Comparison of ENCODE assay signal across 11 mouse cellular contexts in genomic region chr12:8347746-8348462, GRCm38 (mm10). TPM values are rescaled to one million over a fixed set of nuclear protein-coding genes. Genes with fewer than 3 reads are reported as not detected.
DNase-seq lines count a peak whose midpoint lies in the region; ATAC-seq and TF ChIP-seq lines count a peak whose summit lies in the region.
"Had no signal": no experiment of that assay in that cellular context is flagged by ENCODE, and none has a peak within 500 bp of the region (broad histone marks: within the 10 kb centered on the region; RNA-seq: fewer than 3 reads in every experiment).

No protein-coding gene starts in this region.

- peak; percentile 59 for DNase-seq in adrenal gland, adult 2 months
- no peak for DNase-seq in adrenal gland, adult 18-20 months (ENCODE audit: low spot score in 2 of 2)
- DNase-seq in kidney, postnatal 36 days = no peak
- no peak for DNase-seq in testis, postnatal 14 days (ENCODE audit: low spot score)
- no peak for DNase-seq in thymus, adult 18-20 months
- DNase-seq: cerebellum, adult 18-20 months had no signal

- peaks cover 27% of the 10 kb centered on the region for H3K4me1 ChIP-seq in kidney, embryonic 15.5 days
- peaks cover 4% of the 10 kb centered on the region for H3K4me1 ChIP-seq in testis, adult 2 months (ENCODE audit: control insufficient read depth, insufficient read depth, low read length)
- peaks cover 11% of the 10 kb centered on the region; the same call in 1 of the 2 replicates for H3K4me1 ChIP-seq in stomach, embryonic 16.5 days (ENCODE audit: control insufficient read depth, insufficient read depth, low read length)

- no peaks in the 10 kb centered on the region for H3K27me3 ChIP-seq in kidney, embryonic 15.5 days
- H3K27me3 ChIP-seq in testis, adult 2 months (ENCODE audit: control insufficient read depth, insufficient read depth, low read length) = no peaks in the 10 kb centered on the region
- no peaks in the 10 kb centered on the region for H3K27me3 ChIP-seq in stomach, embryonic 16.5 days (ENCODE audit: control insufficient read depth, insufficient read depth, low read length)

- no peak overlapping the region for H3K4me2 ChIP-seq in kidney, embryonic 15.5 days
- H3K4me2 ChIP-seq in stomach, embryonic 16.5 days (ENCODE audit: low read depth, low read length) = no peak overlapping the region

- TF ChIP-seq CTCF in testis, adult 2 months (IDR thresholded peaks at IDR 0.05; ENCODE audit: control insufficient read depth, insufficient read depth, insufficient replicate concordance, low read depth, low read length) = no peak

- no peak overlapping the region for H3K4me3 ChIP-seq in kidney, embryonic 15.5 days (replicated peaks)
- no peak overlapping the region for H3K4me3 ChIP-seq in testis, adult 2 months (ENCODE audit: control insufficient read depth, low read depth, low read length)
- H3K4me3 ChIP-seq in stomach, embryonic 16.5 days (replicated peaks; ENCODE audit: low read length) = no peak overlapping the region

- H3K9ac ChIP-seq in kidney, embryonic 15.5 days = no peak overlapping the region
- H3K9ac ChIP-seq in stomach, embryonic 16.5 days (ENCODE audit: low read length) = no peak overlapping the region

- H3K36me3 ChIP-seq in kidney, embryonic 15.5 days = 0 out of 2 replicates have a peak, but pooled peaks cover 4% of the 10 kb centered on the region
- no peaks in the 10 kb centered on the region for H3K36me3 ChIP-seq in testis, adult 2 months (ENCODE audit: control insufficient read depth, insufficient read depth, low read length)
- no peaks in the 10 kb centered on the region for H3K36me3 ChIP-seq in stomach, embryonic 16.5 days (ENCODE audit: control insufficient read depth, insufficient read depth, low read length)

- no peaks in the 10 kb centered on the region for H3K9me3 ChIP-seq in kidney, embryonic 15.5 days (replicated peaks)
- H3K9me3 ChIP-seq in stomach, embryonic 16.5 days (replicated peaks; ENCODE audit: control insufficient read depth, low read length) = no peaks in the 10 kb centered on the region

- TF ChIP-seq POLR2A in testis, adult 2 months (IDR thresholded peaks at IDR 0.05; ENCODE audit: control insufficient read depth, low read depth, low read length) = no peak

- 79% methylated on average over 8 of the region's 8 CpGs for WGBS in kidney, embryonic 15.5 days
- 80% methylated on average over 8 of the region's 8 CpGs for WGBS in stomach, embryonic 16.5 days

- H3K27ac ChIP-seq in kidney, embryonic 15.5 days = 0 out of 2 replicates have a peak overlapping the region, but pooled peaks have one; percentile 29
- peak overlapping the region; percentile 27; the same call in 1 of the 2 replicates for H3K27ac ChIP-seq in testis, adult 2 months (ENCODE audit: control insufficient read depth, insufficient read depth, low read depth, low read length)
- peak overlapping the region; percentile 62 for H3K27ac ChIP-seq in stomach, embryonic 16.5 days (ENCODE audit: low read length)

- ATAC-seq in kidney, embryonic 15.5 days (replicated peaks; ENCODE audit: low FRiP score) = no peak
- ATAC-seq in stomach, embryonic 16.5 days (ENCODE audit: insufficient read depth, low FRiP score) = no peak

RNA-seq across cellular contexts. Expression of gene Hs1bp3, which starts 34.7 kb away (rescaled TPM):
- 10 to 100 TPM; 13.8 to 22.0 TPM for total RNA-seq in adrenal gland, adult 2 months (2021)
- polyA plus RNA-seq in adrenal gland, adult 2 months (2012; rRNA removed) = 20.6 and 22.7 TPM in 2 replicates
- total RNA-seq in adrenal gland, adult 18-20 months (2021) = 10 to 100 TPM; 12.4 to 16.5 TPM
- polyA plus RNA-seq in kidney, embryonic 15.5 days (2015; fragmentation: Nextera tagmentation; extraction: Ambion mirVana) = 14.2 and 16.5 TPM in 2 replicates
- polyA plus RNA-seq in testis, adult 2 months (2012; rRNA removed) = 1.5 and 1.8 TPM in 2 replicates
- polyA plus RNA-seq in stomach, embryonic 16.5 days (2015; fragmentation: Nextera tagmentation; extraction: Ambion mirVana) = 15.7 and 16.5 TPM in 2 replicates

RNA-seq across cellular contexts. Expression of gene Gdf7, which starts 46.1 kb away (rescaled TPM):
- total RNA-seq in adrenal gland, adult 2 months (2021) = not detected
- polyA plus RNA-seq in adrenal gland, adult 2 months (2012; rRNA removed) = 0.20 and 0.31 TPM in 2 replicates
- total RNA-seq in adrenal gland, adult 18-20 months (2021) = not detected
- polyA plus RNA-seq in kidney, embryonic 15.5 days (2015; fragmentation: Nextera tagmentation; extraction: Ambion mirVana) = 1.1 and 1.2 TPM in 2 replicates
- 0.06 and 0.18 TPM in 2 replicates for polyA plus RNA-seq in testis, adult 2 months (2012; rRNA removed)
- 0.09 TPM in 1 of 2 replicates, not detected in the other for polyA plus RNA-seq in stomach, embryonic 16.5 days (2015; fragmentation: Nextera tagmentation; extraction: Ambion mirVana)
- total RNA-seq: gastrocnemius, adult 8-10 months had no signal
- polyA plus RNA-seq: intestine, embryonic 14.5 days had no signal
